Mouse (Mus musculus): Measurements from ENCODE around the gene Tspoap1. TPM values are rescaled to one million over a fixed set of nuclear protein-coding genes. Genes with fewer than 3 reads are reported as not detected.

Tspoap1 gene
- polyA plus RNA-seq, 2 experiments, result 2.9 to 6.5 TPM

DNA sequence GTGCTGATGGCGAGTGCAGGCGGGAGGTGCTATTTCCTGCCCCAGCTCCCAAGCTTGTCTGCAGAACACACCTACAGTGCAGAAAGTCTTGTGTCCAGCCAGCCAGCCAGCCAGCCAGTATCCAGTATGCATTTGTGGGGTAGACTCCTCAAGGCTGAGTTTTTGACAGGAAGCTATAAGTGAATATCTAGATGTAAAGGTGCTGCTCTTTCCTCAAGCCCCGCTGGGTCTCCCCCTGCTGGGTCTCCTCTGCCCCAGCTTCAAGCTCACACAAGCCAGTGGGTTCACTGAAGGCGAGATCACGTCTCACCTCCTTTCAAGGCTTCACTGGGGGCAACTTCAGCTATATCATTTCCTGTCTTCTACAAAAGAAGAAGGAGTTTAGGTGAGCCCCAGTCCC is 26.0 kb upstream of the Tspoap1 start:
- Histone ChIP-seq H3K9me3 (ENCODE audit: control insufficient read depth, low read length) (no peaks in the 10 kb centered on the region), H3K4me2 (replicated peaks; ENCODE audit: low read depth, low read length, severe bottlenecking) (peak overlapping the region; percentile 25; the same call in 1 of the 2 replicates), H3K4me1 (ENCODE audit: control insufficient read depth, insufficient read depth, low read length) (peaks cover 6% of the 10 kb centered on the region; the same call in 1 of the 2 replicates), H3K27ac (replicated peaks; ENCODE audit: low read depth, low read length) (no peak overlapping the region), H3K27me3 (ENCODE audit: control insufficient read depth, insufficient read depth, low read length) (no peaks in the 10 kb centered on the region), H3K4me3 (replicated peaks; ENCODE audit: low read length) (0 out of 2 replicates have a peak overlapping the region, but pooled peaks have one; percentile 8), H3K9ac (ENCODE audit: low read depth, low read length, severe bottlenecking) (no peak overlapping the region), H3K36me3 (ENCODE audit: control insufficient read depth, insufficient read depth, low read length) (0 out of 2 replicates have a peak, but pooled peaks cover under 1% of the 10 kb centered on the region)
- ATAC-seq (ENCODE audit: low FRiP score, low read depth) (no peak), DNase-seq (ENCODE audit: low spot score) (no peak)
- WGBS, result 66% methylated on average over 5 of the region's 5 CpGs
- TF ChIP-seq POLR2A (IDR thresholded peaks at IDR 0.05; ENCODE audit: borderline replicate concordance, extremely low read depth, insufficient read depth, insufficient read length), result no peak

DNA sequence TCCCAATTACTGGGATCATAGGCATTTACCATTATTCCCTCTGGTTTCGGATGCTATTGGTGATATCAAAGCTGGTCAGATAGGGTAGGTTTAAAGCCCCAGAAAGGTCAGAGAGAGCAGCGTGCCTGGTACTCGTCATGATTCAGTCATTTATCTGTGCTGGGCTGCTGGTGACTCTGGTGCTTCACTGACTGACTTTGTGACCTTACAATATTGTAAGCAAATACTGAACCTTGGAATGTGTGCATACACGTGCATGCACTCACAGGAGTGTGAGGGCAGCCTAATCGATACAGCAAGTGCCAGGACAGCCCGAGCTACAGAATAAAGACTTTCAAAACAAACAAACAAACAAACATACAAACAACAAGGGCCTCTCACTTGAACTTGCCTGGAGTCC is 24.6 kb upstream of the Tspoap1 start:
- ATAC-seq (ENCODE audit: low FRiP score, low read depth), result no peak
- Histone ChIP-seq H3K36me3 (ENCODE audit: control insufficient read depth, insufficient read depth, low read length) (peaks cover 7% of the 10 kb centered on the region), H3K4me3 (replicated peaks; ENCODE audit: low read length) (no peak overlapping the region), H3K4me2 (replicated peaks; ENCODE audit: low read depth, low read length, severe bottlenecking) (no peak overlapping the region), H3K27me3 (ENCODE audit: control insufficient read depth, insufficient read depth, low read length) (no peaks in the 10 kb centered on the region), H3K9ac (ENCODE audit: low read depth, low read length, severe bottlenecking) (no peak overlapping the region), H3K9me3 (ENCODE audit: control insufficient read depth, low read length) (no peaks in the 10 kb centered on the region), H3K4me1 (ENCODE audit: control insufficient read depth, insufficient read depth, low read length) (peaks cover 6% of the 10 kb centered on the region; the same call in 1 of the 2 replicates), H3K27ac (replicated peaks; ENCODE audit: low read depth, low read length) (no peak overlapping the region)
- no peak for DNase-seq (ENCODE audit: low spot score)
- 80% methylated on average over 6 of the region's 6 CpGs for WGBS
- no peak for TF ChIP-seq POLR2A (IDR thresholded peaks at IDR 0.05; ENCODE audit: borderline replicate concordance, extremely low read depth, insufficient read depth, insufficient read length)

DNA sequence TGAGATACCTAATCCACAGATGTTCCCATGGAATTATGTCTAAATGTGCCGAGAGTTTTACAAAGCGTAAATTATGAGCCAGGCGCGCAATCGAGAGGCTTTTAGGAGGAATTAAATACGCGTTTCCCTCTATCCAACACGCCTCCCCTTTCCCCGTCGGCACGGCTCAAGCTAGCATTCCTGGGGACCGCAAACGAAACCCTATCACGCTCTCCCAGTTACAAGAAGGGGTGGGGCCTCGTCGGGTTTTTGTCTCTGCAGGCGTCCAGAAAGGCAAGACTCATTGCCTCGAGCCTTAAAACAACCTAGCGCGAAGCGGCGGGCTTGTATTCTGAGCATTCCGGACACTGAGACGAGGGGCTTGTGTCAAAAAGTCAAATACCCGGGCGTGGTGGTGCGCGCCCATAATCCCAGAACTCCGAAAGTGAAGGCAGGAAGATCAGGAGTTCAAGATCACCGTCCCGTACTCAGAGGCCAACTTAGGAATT is 23.6 kb upstream of the Tspoap1 start:
- Histone ChIP-seq H3K9me3 (ENCODE audit: control insufficient read depth, low read length) (no peaks in the 10 kb centered on the region), H3K27me3 (ENCODE audit: control insufficient read depth, insufficient read depth, low read length) (no peaks in the 10 kb centered on the region), H3K4me3 (replicated peaks; ENCODE audit: low read length) (peak overlapping the region; percentile 53), H3K36me3 (ENCODE audit: control insufficient read depth, insufficient read depth, low read length) (peaks cover 12% of the 10 kb centered on the region), H3K4me2 (replicated peaks; ENCODE audit: low read depth, low read length, severe bottlenecking) (peak overlapping the region; percentile 90), H3K9ac (ENCODE audit: low read depth, low read length, severe bottlenecking) (peak overlapping the region; percentile 52), H3K4me1 (ENCODE audit: control insufficient read depth, insufficient read depth, low read length) (peaks cover 6% of the 10 kb centered on the region; the same call in 1 of the 2 replicates), H3K27ac (replicated peaks; ENCODE audit: low read depth, low read length) (peak overlapping the region; percentile 81)
- ATAC-seq (ENCODE audit: low FRiP score, low read depth) (peak; percentile 85), DNase-seq (ENCODE audit: low spot score) (peak; percentile 65)
- WGBS, result 1% methylated on average over 31 of the region's 31 CpGs
- TF ChIP-seq POLR2A (IDR thresholded peaks at IDR 0.05; ENCODE audit: borderline replicate concordance, extremely low read depth, insufficient read depth, insufficient read length), result no peak

DNA sequence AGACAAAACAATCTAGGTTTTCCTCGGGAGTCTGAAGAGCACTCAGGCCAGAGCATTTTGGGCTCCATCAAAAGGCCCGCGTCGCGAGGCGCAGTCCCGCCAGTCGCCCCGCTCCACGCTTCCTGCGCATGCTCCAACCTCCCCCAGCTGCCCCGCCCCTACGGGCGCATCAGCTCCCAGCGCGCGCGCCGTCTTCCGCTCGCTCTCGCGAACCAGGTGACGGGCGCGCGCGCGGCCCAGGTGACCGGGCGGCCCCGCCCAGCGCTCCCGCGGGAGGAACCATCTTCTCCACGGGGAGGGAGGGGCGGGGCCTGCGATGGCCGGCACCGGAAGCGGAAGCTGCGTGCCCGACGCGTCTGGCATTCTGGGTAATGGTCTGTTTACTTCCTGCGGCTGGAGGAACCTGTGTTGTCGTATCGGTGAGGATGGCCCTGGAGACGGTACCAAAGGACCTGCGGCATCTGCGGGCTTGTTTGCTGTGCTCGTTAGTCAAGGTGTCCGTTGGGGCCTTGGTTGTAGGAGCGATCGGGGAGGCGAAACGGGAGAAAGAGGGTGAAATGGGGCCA is 23.1 kb upstream of the Tspoap1 start, which contains the start of gene Supt4a:
Gene Supt4a (plus strand): TSS at position 378 of the 566 bp plus-strand sequence.
- TF ChIP-seq POLR2A (IDR thresholded peaks at IDR 0.05; ENCODE audit: borderline replicate concordance, extremely low read depth, insufficient read depth, insufficient read length), result peak; percentile 75; the same call in 1 of the 2 replicates

DNA sequence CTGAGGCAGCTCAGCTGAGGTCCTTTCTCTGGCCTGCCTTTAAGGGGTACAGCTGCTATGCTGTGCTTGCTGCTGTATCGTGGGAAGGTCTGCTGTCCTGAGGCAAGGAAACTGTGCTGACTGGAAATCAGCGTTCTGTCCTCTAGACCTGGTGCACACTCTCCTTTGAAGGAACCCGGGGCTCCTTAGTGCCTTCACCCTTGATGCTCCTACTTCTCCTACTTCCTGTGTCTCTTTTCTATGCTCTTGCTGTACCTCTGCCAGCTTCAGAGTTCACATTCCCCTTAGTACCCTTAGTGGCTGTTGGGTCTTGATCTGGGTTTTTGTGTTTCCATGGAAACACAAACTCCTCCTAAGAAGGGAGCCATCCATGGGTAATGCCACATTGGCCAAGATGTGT is 16.6 kb upstream of the Tspoap1 start:
- Histone ChIP-seq H3K4me1 (ENCODE audit: control insufficient read depth, insufficient read depth, low read length) (no peaks in the 10 kb centered on the region), H3K27ac (replicated peaks; ENCODE audit: low read depth, low read length) (no peak overlapping the region), H3K9me3 (ENCODE audit: control insufficient read depth, low read length) (no peaks in the 10 kb centered on the region), H3K9ac (ENCODE audit: low read depth, low read length, severe bottlenecking) (no peak overlapping the region), H3K27me3 (ENCODE audit: control insufficient read depth, insufficient read depth, low read length) (no peaks in the 10 kb centered on the region), H3K4me3 (replicated peaks; ENCODE audit: low read length) (no peak overlapping the region), H3K36me3 (ENCODE audit: control insufficient read depth, insufficient read depth, low read length) (peaks cover 44% of the 10 kb centered on the region), H3K4me2 (replicated peaks; ENCODE audit: low read depth, low read length, severe bottlenecking) (no peak overlapping the region)
- TF ChIP-seq POLR2A (IDR thresholded peaks at IDR 0.05; ENCODE audit: borderline replicate concordance, extremely low read depth, insufficient read depth, insufficient read length), result no peak
- DNase-seq (ENCODE audit: low spot score), result no peak
- no peak for ATAC-seq (ENCODE audit: low FRiP score, low read depth)
- WGBS, result 96% methylated on average over 3 of the region's 3 CpGs

More for the DNA sequence above, 23.1 kb upstream of the Tspoap1 start, which contains the start of gene Supt4a:
- peak; percentile 92 for ATAC-seq (ENCODE audit: low FRiP score, low read depth)
- Histone ChIP-seq H3K36me3 (ENCODE audit: control insufficient read depth, insufficient read depth, low read length) (peaks cover 17% of the 10 kb centered on the region), H3K4me1 (ENCODE audit: control insufficient read depth, insufficient read depth, low read length) (peaks cover 6% of the 10 kb centered on the region; the same call in 1 of the 2 replicates), H3K4me2 (replicated peaks; ENCODE audit: low read depth, low read length, severe bottlenecking) (peak within 1 kb of the TSS; percentile 90), H3K9me3 (ENCODE audit: control insufficient read depth, low read length) (no peaks in the 10 kb centered on the region), H3K27me3 (ENCODE audit: control insufficient read depth, insufficient read depth, low read length) (no peaks in the 10 kb centered on the region), H3K4me3 (replicated peaks; ENCODE audit: low read length) (peak within 1 kb of the TSS; percentile 53), H3K9ac (ENCODE audit: low read depth, low read length, severe bottlenecking) (peak within 1 kb of the TSS; percentile 64), H3K27ac (replicated peaks; ENCODE audit: low read depth, low read length) (peak within 1 kb of the TSS; percentile 81)
- DNase-seq (ENCODE audit: low spot score), result peak; percentile 97
- WGBS, result under 1% methylated on average over 41 of the region's 57 CpGs

All from limb, embryonic 14.5 days (tissue).